Mouse (Mus musculus): Measurements from ENCODE around the gene Usmg5.

GRCm38 (mm10) chr19:47047236-47047833 lies 43.1 kb downstream of the Usmg5 start:
- TF ChIP-seq CTCF (IDR thresholded peaks at IDR 0.05; ENCODE audit: borderline replicate concordance, insufficient read depth, low read depth, low read length) = no peak
- no peak for TF ChIP-seq POLR2A (IDR thresholded peaks at IDR 0.05; ENCODE audit: borderline replicate concordance, insufficient read depth, low read length)

Measured in cerebellum, adult 2 months (tissue).